13 mouse cellular contexts compared by ENCODE assay signal in the genomic region with DNA sequence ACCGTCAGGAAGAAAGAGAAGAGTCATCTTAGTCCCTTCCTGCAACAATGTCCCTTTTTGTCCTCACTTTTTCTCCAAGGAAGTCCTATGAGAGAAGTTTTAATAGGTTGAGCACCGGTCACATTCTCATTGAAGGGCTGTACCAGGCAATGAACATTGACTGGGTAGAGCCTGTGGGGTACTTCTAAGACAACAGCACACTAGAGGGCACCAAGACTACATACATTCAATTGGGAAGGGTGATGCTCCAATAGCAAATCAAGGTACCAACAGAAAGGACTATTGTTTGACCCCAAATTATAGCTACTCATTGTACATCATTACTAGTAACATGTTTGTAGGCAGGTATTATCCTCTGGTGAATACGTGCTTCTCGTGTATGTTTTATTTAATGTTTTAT.
DNase-seq lines count a peak whose midpoint lies in the region; ATAC-seq and TF ChIP-seq lines count a peak whose summit lies in the region.
"Had no signal": no experiment of that assay in that cellular context is flagged by ENCODE, and none has a peak within 500 bp of the region (broad histone marks: within the 10 kb centered on the region; RNA-seq: fewer than 3 reads in every experiment).

No protein-coding gene starts in this region.

- H3K27ac ChIP-seq in kidney, adult 2 months (ENCODE audit: insufficient read depth, low read depth, low read length) = no peak overlapping the region
- no peak overlapping the region for H3K27ac ChIP-seq in kidney, embryonic 15.5 days
- no peak overlapping the region for H3K27ac ChIP-seq in lung, embryonic 14.5 days (ENCODE audit: low read depth)
- H3K27ac ChIP-seq: liver, embryonic 13.5 days; macrophage had no signal

- TF ChIP-seq CTCF in kidney, adult 2 months (conservative IDR thresholded peaks at IDR 0.05; ENCODE audit: insufficient read depth, insufficient read length, low read depth, low read length) = no peak; the same call in 1 of the 2 replicates
- TF ChIP-seq CTCF in lung, embryonic 14.5 days (IDR thresholded peaks at IDR 0.05; ENCODE audit: low read depth) = peak; percentile 26
- peak; percentile 4; the same call in 1 of the 2 replicates for TF ChIP-seq CTCF in brain, embryonic 14.5 days (IDR thresholded peaks at IDR 0.05; ENCODE audit: borderline replicate concordance, extremely low read depth, insufficient read depth, insufficient read length)

- TF ChIP-seq POLR2A in kidney, adult 2 months (IDR thresholded peaks at IDR 0.05; ENCODE audit: low read depth, low read length) = no peak
- no peak for TF ChIP-seq POLR2A in brain, embryonic 14.5 days (IDR thresholded peaks at IDR 0.05; ENCODE audit: borderline replicate concordance, extremely low read depth, insufficient read depth, insufficient read length, poor library complexity, severe bottlenecking)

- H3K4me3 ChIP-seq in kidney, adult 2 months (ENCODE audit: insufficient read depth, low read depth, low read length) = no peak overlapping the region
- no peak overlapping the region for H3K4me3 ChIP-seq in kidney, embryonic 15.5 days (replicated peaks)
- no peak overlapping the region for H3K4me3 ChIP-seq in lung, embryonic 14.5 days (ENCODE audit: low read depth, low read length)
- H3K4me3 ChIP-seq: liver, embryonic 13.5 days had no signal

- no peaks in the 10 kb centered on the region for H3K4me1 ChIP-seq in kidney, adult 2 months (ENCODE audit: control insufficient read depth, insufficient read depth, low read length)
- peaks cover 8% of the 10 kb centered on the region; the same call in 1 of the 2 replicates for H3K4me1 ChIP-seq in kidney, embryonic 15.5 days
- H3K4me1 ChIP-seq in lung, embryonic 14.5 days (ENCODE audit: insufficient read depth) = no peaks in the 10 kb centered on the region
- H3K4me1 ChIP-seq: liver, embryonic 13.5 days had no signal

- H3K9ac ChIP-seq in kidney, embryonic 15.5 days = no peak overlapping the region
- H3K9ac ChIP-seq in lung, embryonic 14.5 days = no peak overlapping the region
- H3K9ac ChIP-seq: liver, embryonic 13.5 days had no signal

- ATAC-seq in kidney, embryonic 15.5 days (replicated peaks; ENCODE audit: low FRiP score) = no peak
- no peak for ATAC-seq in lung, embryonic 14.5 days (ENCODE audit: insufficient read depth)
- ATAC-seq: activated CD4-positive, CD25-positive, alpha-beta regulatory T cell, adult 4 months had no signal

- H3K4me2 ChIP-seq in kidney, embryonic 15.5 days = no peak overlapping the region
- no peak overlapping the region for H3K4me2 ChIP-seq in lung, embryonic 14.5 days
- H3K4me2 ChIP-seq: liver, embryonic 13.5 days had no signal

- H3K9me3 ChIP-seq in kidney, embryonic 15.5 days (replicated peaks) = no peaks in the 10 kb centered on the region
- H3K9me3 ChIP-seq in lung, embryonic 14.5 days (ENCODE audit: low read depth, low read length) = no peaks in the 10 kb centered on the region
- H3K9me3 ChIP-seq: liver, embryonic 13.5 days had no signal

- DNase-seq in cerebellum, postnatal 14 days = peak; percentile 12 to 30
- no peak for DNase-seq in cerebellum, adult 8-10 months
- peak; percentile 30 for DNase-seq in kidney, adult 2 months
- DNase-seq in lung, embryonic 14.5 days = peak; percentile 10
- no peak for DNase-seq in lung, adult 18-20 months
- peak; percentile 22 for DNase-seq in brain, embryonic 14.5 days (ENCODE audit: low read depth)
- no peak for DNase-seq in adrenal gland, postnatal 14 days
- DNase-seq: kidney, adult 18-20 months; liver, embryonic 13.5 days; right cerebral cortex, postnatal 25 days had no signal

- H3K27me3 ChIP-seq in kidney, adult 2 months (replicated peaks; ENCODE audit: control insufficient read depth, insufficient read depth, low read length) = no peaks in the 10 kb centered on the region
- H3K27me3 ChIP-seq in kidney, embryonic 15.5 days = peaks cover 15% of the 10 kb centered on the region; the same call in 1 of the 2 replicates
- H3K27me3 ChIP-seq in lung, embryonic 14.5 days (ENCODE audit: insufficient read depth, low read length) = no peaks in the 10 kb centered on the region
- H3K27me3 ChIP-seq: liver, embryonic 13.5 days had no signal

- 81% methylated on average over 4 of the region's 4 CpGs for WGBS in kidney, adult 2 months
- WGBS in kidney, embryonic 15.5 days = 88% methylated on average over 4 of the region's 4 CpGs
- WGBS in lung, embryonic 14.5 days = 87% methylated on average over 4 of the region's 4 CpGs

- H3K36me3 ChIP-seq in kidney, adult 2 months (ENCODE audit: control insufficient read depth, insufficient read depth, low read length) = no peaks in the 10 kb centered on the region
- H3K36me3 ChIP-seq in kidney, embryonic 15.5 days = no peaks in the 10 kb centered on the region
- H3K36me3 ChIP-seq in lung, embryonic 14.5 days (ENCODE audit: insufficient read depth) = no peaks in the 10 kb centered on the region
- H3K36me3 ChIP-seq: liver, embryonic 13.5 days had no signal

Comparison
In these comparisons a context has a peak if more than half of its experiments do, and no peak if none do; other contexts are left out.
1. DNase-seq: peak in cerebellum, postnatal 14 days (2 of 2), kidney, adult 2 months (single experiment), lung, embryonic 14.5 days (single experiment) and brain, embryonic 14.5 days (single experiment); none in cerebellum, adult 8-10 months (single experiment), lung, adult 18-20 months (0 of 2) and adrenal gland, postnatal 14 days (single experiment).